In the genomic region with DNA sequence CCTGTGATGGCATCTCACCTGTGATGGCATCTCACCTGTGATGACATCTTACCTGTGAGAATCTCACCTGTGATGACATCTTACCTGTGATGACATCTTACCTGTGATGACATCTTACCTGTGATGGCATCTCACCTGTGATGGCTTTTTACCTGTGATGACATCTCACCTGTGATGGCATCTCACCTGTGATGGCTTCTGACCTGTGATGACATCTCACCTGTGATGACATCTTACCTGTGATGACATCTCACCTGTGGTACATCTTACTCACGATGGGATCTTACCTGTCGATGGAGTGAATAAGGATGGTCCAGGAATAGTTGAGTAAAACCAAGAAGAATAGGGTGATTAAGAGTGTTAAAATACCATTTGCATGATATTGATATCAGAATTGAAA, we compare ENCODE assay signal across 26 mouse cellular contexts.
A peak's percentile ranks its signal among the peaks of the same experiment; 100 is the strongest.
DNase-seq lines count a peak whose midpoint lies in the region; ATAC-seq and TF ChIP-seq lines count a peak whose summit lies in the region.
"Had no signal": no experiment of that assay in that cellular context is flagged by ENCODE, and none has a peak within 500 bp of the region (broad histone marks: within the 10 kb centered on the region; RNA-seq: fewer than 3 reads in every experiment).

No protein-coding gene starts in this region.

- no peak overlapping the region for H3K9ac ChIP-seq in lung, embryonic 14.5 days
- no peak overlapping the region for H3K9ac ChIP-seq in lung, postnatal 0 days (replicated peaks; ENCODE audit: low read depth)
- H3K9ac ChIP-seq: forebrain, embryonic 13.5 days; heart, embryonic 12.5 days; heart, embryonic 15.5 days; hindbrain, embryonic 13.5 days; intestine, embryonic 15.5 days had no signal

- H3K4me1 ChIP-seq in lung, embryonic 14.5 days (ENCODE audit: insufficient read depth) = no peaks in the 10 kb centered on the region
- no peaks in the 10 kb centered on the region for H3K4me1 ChIP-seq in lung, postnatal 0 days (ENCODE audit: insufficient read depth, low read depth, low read length)
- H3K4me1 ChIP-seq: heart, embryonic 12.5 days; heart, embryonic 15.5 days; hindbrain, embryonic 13.5 days; intestine, embryonic 15.5 days had no signal

- H3K4me2 ChIP-seq in lung, embryonic 14.5 days = no peak overlapping the region
- H3K4me2 ChIP-seq in lung, postnatal 0 days (replicated peaks; ENCODE audit: low read depth, low read length) = no peak overlapping the region
- H3K4me2 ChIP-seq: forebrain, embryonic 13.5 days; heart, embryonic 12.5 days; heart, embryonic 15.5 days; hindbrain, embryonic 13.5 days; intestine, embryonic 15.5 days had no signal

- ATAC-seq in lung, embryonic 14.5 days (ENCODE audit: insufficient read depth) = no peak
- ATAC-seq in lung, postnatal 0 days = no peak
- ATAC-seq: forebrain, embryonic 13.5 days; forebrain, embryonic 16.5 days; hindbrain, embryonic 16.5 days; intestine, embryonic 15.5 days; Patski had no signal

- H3K36me3 ChIP-seq in lung, embryonic 14.5 days (ENCODE audit: insufficient read depth) = no peaks in the 10 kb centered on the region
- H3K36me3 ChIP-seq in lung, postnatal 0 days (ENCODE audit: insufficient read depth, low read length) = no peaks in the 10 kb centered on the region
- H3K36me3 ChIP-seq: forebrain, embryonic 10.5 days; heart, embryonic 12.5 days; heart, embryonic 15.5 days; hindbrain, embryonic 10.5 days; hindbrain, embryonic 13.5 days; intestine, embryonic 15.5 days had no signal

- no peak for TF ChIP-seq EP300 in lung, postnatal 0 days (IDR thresholded peaks at IDR 0.05)

- no peak overlapping the region for H3K27ac ChIP-seq in lung, embryonic 14.5 days (ENCODE audit: low read depth)
- H3K27ac ChIP-seq in lung, postnatal 0 days (ENCODE audit: low read length) = no peak overlapping the region
- H3K27ac ChIP-seq: forebrain, embryonic 10.5 days; forebrain, embryonic 13.5 days; heart, embryonic 15.5 days; hindbrain, embryonic 10.5 days; hindbrain, embryonic 13.5 days; intestine, embryonic 15.5 days had no signal

- DNase-seq in lung, embryonic 14.5 days = peak; percentile 32
- no peak for DNase-seq in lung, postnatal 0 days (ENCODE audit: low spot score)
- peak; percentile 9 for DNase-seq in MN1 (ENCODE audit: low spot score)
- DNase-seq in forelimb bud, embryonic 11.5 days (ENCODE audit: low read depth, low spot score) = peak; percentile 71
- DNase-seq in spleen, adult 18-20 months = no peak
- DNase-seq in urinary bladder, postnatal 25 days (ENCODE audit: low spot score) = no peak
- DNase-seq: adrenal gland, adult 2 months; adrenal gland, postnatal 14 days; cerebellum, adult 11 months; cerebellum, adult 2 months; cerebellum, adult 9-11 months; cerebellum, postnatal 25 days; gastrocnemius, postnatal 25 days; heart, adult 18-20 months; heart, postnatal 10 days; heart, postnatal 36 days had no signal

- 99% methylated on average over 2 of the region's 2 CpGs for WGBS in lung, embryonic 14.5 days
- WGBS in lung, postnatal 0 days = 94% methylated on average over 2 of the region's 2 CpGs

- H3K9me3 ChIP-seq in lung, embryonic 14.5 days (ENCODE audit: low read depth, low read length) = no peaks in the 10 kb centered on the region
- H3K9me3 ChIP-seq in lung, postnatal 0 days (ENCODE audit: low read length) = no peaks in the 10 kb centered on the region
- H3K9me3 ChIP-seq: forebrain, embryonic 10.5 days; forebrain, embryonic 13.5 days; heart, embryonic 15.5 days; hindbrain, embryonic 10.5 days; hindbrain, embryonic 13.5 days; intestine, embryonic 15.5 days had no signal

- no peaks in the 10 kb centered on the region for H3K27me3 ChIP-seq in lung, embryonic 14.5 days (ENCODE audit: insufficient read depth, low read length)
- no peaks in the 10 kb centered on the region for H3K27me3 ChIP-seq in lung, postnatal 0 days (replicated peaks; ENCODE audit: insufficient read depth, low read length)
- H3K27me3 ChIP-seq: forebrain, embryonic 13.5 days; heart, embryonic 12.5 days; heart, embryonic 15.5 days; intestine, embryonic 15.5 days; Patski had no signal

- H3K4me3 ChIP-seq in lung, embryonic 14.5 days (ENCODE audit: low read depth, low read length) = no peak overlapping the region
- H3K4me3 ChIP-seq in lung, postnatal 0 days (ENCODE audit: low read depth, low read length) = no peak overlapping the region
- H3K4me3 ChIP-seq: forebrain, embryonic 10.5 days; forebrain, embryonic 13.5 days; heart, embryonic 12.5 days; heart, embryonic 15.5 days; hindbrain, embryonic 10.5 days; hindbrain, embryonic 13.5 days; intestine, embryonic 15.5 days had no signal

- TF ChIP-seq CTCF in lung, embryonic 14.5 days (IDR thresholded peaks at IDR 0.05; ENCODE audit: low read depth) = no peak
- no peak for TF ChIP-seq CTCF in lung, postnatal 0 days (IDR thresholded peaks at IDR 0.05)

Comparison
In these comparisons a context has a peak if more than half of its experiments do, and no peak if none do; other contexts are left out.
1. DNase-seq: peak in lung, embryonic 14.5 days (single experiment), MN1 (single experiment) and forelimb bud, embryonic 11.5 days (single experiment); none in lung, postnatal 0 days (single experiment), spleen, adult 18-20 months (0 of 2) and urinary bladder, postnatal 25 days (single experiment).